9 mouse cellular contexts compared by ENCODE assay signal in the genomic region with DNA sequence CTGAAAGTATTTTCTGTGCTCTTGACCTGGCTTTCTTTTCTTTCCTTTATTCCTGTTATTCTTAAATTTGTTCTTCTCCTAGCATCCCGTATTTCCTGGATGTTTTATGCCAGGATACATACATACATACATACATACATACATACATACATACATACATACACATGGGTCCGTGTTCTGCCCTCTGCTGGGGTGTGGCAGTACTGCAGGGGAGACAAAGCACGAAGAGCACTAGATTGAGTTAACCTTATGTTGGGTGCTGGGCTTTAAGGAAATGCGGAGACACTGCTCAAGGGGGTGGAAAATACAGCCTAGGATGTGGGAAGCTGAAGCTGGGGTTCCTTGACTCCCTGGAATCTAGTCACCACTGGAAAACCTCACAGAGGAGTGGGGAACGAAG. TPM values are rescaled to one million over a fixed set of nuclear protein-coding genes. Genes with fewer than 3 reads are reported as not detected.
DNase-seq lines count a peak whose midpoint lies in the region; ATAC-seq and TF ChIP-seq lines count a peak whose summit lies in the region.
"Had no signal": no experiment of that assay in that cellular context is flagged by ENCODE, and none has a peak within 500 bp of the region (broad histone marks: within the 10 kb centered on the region; RNA-seq: fewer than 3 reads in every experiment).

No protein-coding gene starts in this region.

- H3K9ac ChIP-seq in kidney, embryonic 15.5 days, result no peak overlapping the region
- no peak overlapping the region for H3K9ac ChIP-seq in embryonic facial prominence, embryonic 14.5 days (ENCODE audit: low read depth, low read length)
- H3K9ac ChIP-seq in intestine, postnatal 0 days (ENCODE audit: low read depth, low read length), result no peak overlapping the region
- H3K9ac ChIP-seq in liver, embryonic 12.5 days, result no peak overlapping the region
- H3K9ac ChIP-seq: limb, embryonic 15.5 days had no signal

- peak; percentile 75 for DNase-seq in kidney, adult 18-20 months
- peak; percentile 71 for DNase-seq in adrenal gland, postnatal 25 days
- peak; percentile 51 for DNase-seq in embryonic facial prominence, embryonic 14.5 days (ENCODE audit: low spot score)
- peak; percentile 80 for DNase-seq in retina, postnatal 1 day
- DNase-seq in thymus, postnatal 36 days, result peak; percentile 79 to 84

- ATAC-seq in kidney, embryonic 15.5 days (replicated peaks; ENCODE audit: low FRiP score), result no peak; the same call in 1 of the 2 replicates
- ATAC-seq in embryonic facial prominence, embryonic 14.5 days (ENCODE audit: low read depth), result no peak; the same call in 1 of the 2 replicates
- no peak for ATAC-seq in intestine, postnatal 0 days
- peak; percentile 60 for ATAC-seq in liver, embryonic 12.5 days

- peaks cover 3% of the 10 kb centered on the region; the same call in 1 of the 2 replicates for H3K4me1 ChIP-seq in kidney, embryonic 15.5 days
- H3K4me1 ChIP-seq in embryonic facial prominence, embryonic 14.5 days (ENCODE audit: control insufficient read depth, insufficient read depth, low read length), result peaks cover 4% of the 10 kb centered on the region
- 0 out of 2 replicates have a peak, but pooled peaks cover 6% of the 10 kb centered on the region for H3K4me1 ChIP-seq in intestine, postnatal 0 days (replicated peaks; ENCODE audit: control insufficient read depth, insufficient read depth, low read length)
- H3K4me1 ChIP-seq in liver, embryonic 12.5 days, result peaks cover 22% of the 10 kb centered on the region

- no peak overlapping the region for H3K4me2 ChIP-seq in kidney, embryonic 15.5 days
- H3K4me2 ChIP-seq in embryonic facial prominence, embryonic 14.5 days (ENCODE audit: low read depth, low read length), result no peak overlapping the region
- H3K4me2 ChIP-seq in intestine, postnatal 0 days (replicated peaks; ENCODE audit: low read depth), result no peak overlapping the region
- H3K4me2 ChIP-seq in liver, embryonic 12.5 days, result no peak overlapping the region
- H3K4me2 ChIP-seq: limb, embryonic 15.5 days had no signal

- TF ChIP-seq CTCF in intestine, postnatal 0 days (IDR thresholded peaks at IDR 0.05; ENCODE audit: low read depth), result peak; percentile 90

- no peaks in the 10 kb centered on the region for H3K36me3 ChIP-seq in kidney, embryonic 15.5 days
- H3K36me3 ChIP-seq in embryonic facial prominence, embryonic 14.5 days (ENCODE audit: control insufficient read depth, insufficient read depth, low read length), result no peaks in the 10 kb centered on the region
- no peaks in the 10 kb centered on the region for H3K36me3 ChIP-seq in intestine, postnatal 0 days (ENCODE audit: control insufficient read depth, insufficient read depth)
- H3K36me3 ChIP-seq in liver, embryonic 12.5 days, result no peaks in the 10 kb centered on the region
- H3K36me3 ChIP-seq: limb, embryonic 15.5 days had no signal

- 51% methylated on average over 5 of the region's 5 CpGs for WGBS in kidney, embryonic 15.5 days
- 50% methylated on average over 5 of the region's 5 CpGs for WGBS in embryonic facial prominence, embryonic 14.5 days
- WGBS in intestine, postnatal 0 days, result 53% methylated on average over 5 of the region's 5 CpGs
- 41% methylated on average over 5 of the region's 5 CpGs for WGBS in liver, embryonic 12.5 days (ENCODE audit: insufficient replicate concordance)

- no peaks in the 10 kb centered on the region for H3K9me3 ChIP-seq in kidney, embryonic 15.5 days (replicated peaks)
- no peaks in the 10 kb centered on the region for H3K9me3 ChIP-seq in embryonic facial prominence, embryonic 14.5 days (ENCODE audit: control insufficient read depth, low read length)
- no peaks in the 10 kb centered on the region for H3K9me3 ChIP-seq in intestine, postnatal 0 days (ENCODE audit: control insufficient read depth)
- H3K9me3 ChIP-seq in liver, embryonic 12.5 days (replicated peaks), result no peaks in the 10 kb centered on the region
- H3K9me3 ChIP-seq: limb, embryonic 15.5 days had no signal

- no peak overlapping the region for H3K27ac ChIP-seq in kidney, embryonic 15.5 days
- no peak overlapping the region for H3K27ac ChIP-seq in embryonic facial prominence, embryonic 14.5 days (replicated peaks; ENCODE audit: low read depth, low read length)
- H3K27ac ChIP-seq in intestine, postnatal 0 days (ENCODE audit: low read depth, low read length), result no peak overlapping the region
- H3K27ac ChIP-seq in liver, embryonic 12.5 days, result no peak overlapping the region
- H3K27ac ChIP-seq: limb, embryonic 15.5 days had no signal

- H3K27me3 ChIP-seq in kidney, embryonic 15.5 days, result no peaks in the 10 kb centered on the region
- H3K27me3 ChIP-seq in embryonic facial prominence, embryonic 14.5 days (replicated peaks; ENCODE audit: control insufficient read depth, insufficient read depth, low read length), result no peaks in the 10 kb centered on the region
- H3K27me3 ChIP-seq in intestine, postnatal 0 days (replicated peaks; ENCODE audit: control insufficient read depth, insufficient read depth, low read length), result no peaks in the 10 kb centered on the region
- H3K27me3 ChIP-seq in liver, embryonic 12.5 days (replicated peaks), result no peaks in the 10 kb centered on the region
- H3K27me3 ChIP-seq: limb, embryonic 15.5 days had no signal

- H3K4me3 ChIP-seq in kidney, embryonic 15.5 days (replicated peaks), result no peak overlapping the region
- H3K4me3 ChIP-seq in embryonic facial prominence, embryonic 14.5 days (ENCODE audit: low read depth, low read length), result no peak overlapping the region
- H3K4me3 ChIP-seq in intestine, postnatal 0 days (ENCODE audit: low read depth, low read length), result no peak overlapping the region
- H3K4me3 ChIP-seq in liver, embryonic 12.5 days, result no peak overlapping the region
- H3K4me3 ChIP-seq: limb, embryonic 15.5 days had no signal

RNA-seq across cellular contexts. Expression of a gene that starts 8.1 kb away (rescaled TPM):
- polyA plus RNA-seq in kidney, embryonic 15.5 days (2015; fragmentation: Nextera tagmentation; extraction: Ambion mirVana), result 478 and 554 TPM in 2 replicates
- 28.0 and 35.7 TPM in 2 replicates for total RNA-seq in adrenal gland, postnatal 25 days (2021)
- 258 and 290 TPM in 2 replicates for polyA plus RNA-seq in embryonic facial prominence, embryonic 14.5 days (2014; fragmentation: Nextera tagmentation; extraction: Ambion mirVana)
- polyA plus RNA-seq in intestine, postnatal 0 days (2015; fragmentation: Nextera tagmentation; extraction: Ambion mirVana), result 197 and 201 TPM in 2 replicates
- polyA plus RNA-seq in liver, embryonic 12.5 days (2016; fragmentation: Nextera tagmentation; extraction: Ambion mirVana), result 380 and 430 TPM in 2 replicates

RNA-seq across cellular contexts. Expression of a gene that starts 16.0 kb away (rescaled TPM):
- 35.9 and 37.0 TPM in 2 replicates for polyA plus RNA-seq in kidney, embryonic 15.5 days (2015; fragmentation: Nextera tagmentation; extraction: Ambion mirVana)
- total RNA-seq in adrenal gland, postnatal 25 days (2021), result 12.4 and 15.1 TPM in 2 replicates
- 32.8 and 34.4 TPM in 2 replicates for polyA plus RNA-seq in embryonic facial prominence, embryonic 14.5 days (2014; fragmentation: Nextera tagmentation; extraction: Ambion mirVana)
- polyA plus RNA-seq in intestine, postnatal 0 days (2015; fragmentation: Nextera tagmentation; extraction: Ambion mirVana), result 17.1 and 19.9 TPM in 2 replicates
- 26.9 and 27.8 TPM in 2 replicates for polyA plus RNA-seq in liver, embryonic 12.5 days (2016; fragmentation: Nextera tagmentation; extraction: Ambion mirVana)

RNA-seq across cellular contexts. Expression of a gene that starts 47.9 kb away (rescaled TPM):
- 0.39 TPM in 1 of 2 replicates, not detected in the other for polyA plus RNA-seq in kidney, embryonic 15.5 days (2015; fragmentation: Nextera tagmentation; extraction: Ambion mirVana)
- total RNA-seq in adrenal gland, postnatal 25 days (2021), result not detected in 2 replicates
- 8.3 and 10.0 TPM in 2 replicates for polyA plus RNA-seq in embryonic facial prominence, embryonic 14.5 days (2014; fragmentation: Nextera tagmentation; extraction: Ambion mirVana)
- polyA plus RNA-seq in intestine, postnatal 0 days (2015; fragmentation: Nextera tagmentation; extraction: Ambion mirVana), result 0.74 and 0.98 TPM in 2 replicates
- polyA plus RNA-seq in liver, embryonic 12.5 days (2016; fragmentation: Nextera tagmentation; extraction: Ambion mirVana), result 0.18 TPM in 1 of 2 replicates, not detected in the other
